Mouse (Mus musculus): ENCODE results near the gene Plin2. TPM values are rescaled to one million over a fixed set of nuclear protein-coding genes. Genes with fewer than 3 reads are reported as not detected.
"Not testable (repeated sequence)": the region's sequence is repeated elsewhere in the genome, so short reads cannot be mapped to it uniquely, and the experiment has no call there.

The Plin2 gene
- total RNA-seq, 2 experiments from 2014 or later, result 58.5 to 78.3 TPM

DNA sequence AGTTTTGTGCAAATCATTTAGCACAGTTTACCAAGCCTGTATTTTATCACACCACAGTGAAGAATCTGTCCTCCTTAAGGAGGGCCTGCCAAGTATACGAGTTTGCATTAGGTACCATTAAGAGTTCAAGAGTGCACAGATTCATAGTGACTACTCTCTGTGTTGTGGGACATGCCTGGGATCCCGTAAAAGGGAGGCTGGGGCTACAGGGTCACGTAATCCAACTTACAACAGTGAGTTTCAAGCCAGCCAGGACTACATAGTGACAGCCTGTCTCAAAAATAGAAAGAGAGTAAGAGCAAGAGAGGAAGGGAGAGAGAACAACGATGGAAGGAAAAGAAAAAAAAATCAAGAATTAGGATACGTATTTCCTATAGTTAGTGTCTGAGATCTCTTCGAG lies 14.9 kb upstream of the Plin2 start:
- no peak for ATAC-seq (replicated peaks; ENCODE audit: poor library complexity)

DNA sequence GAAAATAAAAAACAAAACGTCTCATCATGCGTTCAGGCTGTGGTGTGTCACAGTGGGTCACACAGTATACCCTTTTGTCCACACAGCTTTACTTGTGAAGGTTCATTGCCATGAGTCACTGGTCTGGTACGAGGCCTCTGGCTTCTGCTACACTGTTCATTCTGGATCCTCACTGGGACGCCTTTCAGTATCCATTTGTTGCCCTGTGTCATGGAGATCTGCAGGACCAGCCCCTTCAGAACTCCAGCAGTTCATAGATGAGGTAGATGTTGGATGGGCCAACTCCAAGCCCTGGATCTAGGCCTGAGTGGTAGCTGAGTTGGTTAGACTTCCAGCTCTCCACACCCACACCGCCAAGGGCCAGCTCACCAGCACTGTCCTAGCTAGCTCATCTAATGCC lies 13.9 kb upstream of the Plin2 start:
- no peak for ATAC-seq (replicated peaks; ENCODE audit: poor library complexity)

DNA sequence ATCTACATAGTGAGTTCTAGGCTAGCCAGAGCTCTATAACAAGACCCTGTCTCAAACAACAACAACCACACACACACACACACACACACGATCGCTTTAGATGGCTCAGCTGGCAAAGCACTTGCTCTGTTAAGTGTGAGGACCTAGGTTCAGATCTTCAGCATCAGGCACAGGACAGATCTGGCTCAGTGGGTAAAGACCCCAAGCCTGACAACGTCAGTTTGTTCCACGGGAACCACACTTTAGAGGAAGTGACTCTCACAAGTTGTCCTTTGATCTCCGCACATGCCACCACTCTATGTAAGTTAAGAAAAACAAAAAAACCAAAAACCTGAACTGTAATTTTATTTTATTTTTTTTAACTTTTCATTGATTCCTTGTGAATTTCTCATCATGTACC lies 13.4 kb upstream of the Plin2 start:
- peak; percentile 86 for ATAC-seq (replicated peaks; ENCODE audit: poor library complexity)

DNA sequence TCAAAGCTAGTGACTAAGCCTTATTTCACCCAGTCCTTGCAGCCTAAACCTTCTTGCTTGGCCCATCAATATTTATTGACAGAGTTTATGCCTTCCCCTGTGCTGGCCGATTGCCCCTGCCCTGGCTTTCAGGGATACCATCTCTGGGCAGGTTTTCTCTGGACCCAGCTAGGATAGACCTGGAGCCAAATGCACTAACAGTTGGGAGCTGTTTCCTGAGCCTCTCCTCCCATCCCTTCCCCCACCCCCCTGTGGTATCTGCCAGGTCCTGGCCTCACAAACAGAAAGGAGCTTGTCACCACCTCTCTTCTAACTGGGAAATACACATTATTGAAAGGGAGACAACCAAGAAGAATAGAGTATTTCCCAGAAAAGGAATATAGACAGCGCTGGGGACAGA lies 12.0 kb upstream of the Plin2 start:
- ATAC-seq (replicated peaks; ENCODE audit: poor library complexity), result no peak

- no peak for ATAC-seq (replicated peaks; ENCODE audit: poor library complexity)
Measured at GRCm38 (mm10) chr4:86681421-86681820, 11.6 kb upstream of the Plin2 start.

DNA sequence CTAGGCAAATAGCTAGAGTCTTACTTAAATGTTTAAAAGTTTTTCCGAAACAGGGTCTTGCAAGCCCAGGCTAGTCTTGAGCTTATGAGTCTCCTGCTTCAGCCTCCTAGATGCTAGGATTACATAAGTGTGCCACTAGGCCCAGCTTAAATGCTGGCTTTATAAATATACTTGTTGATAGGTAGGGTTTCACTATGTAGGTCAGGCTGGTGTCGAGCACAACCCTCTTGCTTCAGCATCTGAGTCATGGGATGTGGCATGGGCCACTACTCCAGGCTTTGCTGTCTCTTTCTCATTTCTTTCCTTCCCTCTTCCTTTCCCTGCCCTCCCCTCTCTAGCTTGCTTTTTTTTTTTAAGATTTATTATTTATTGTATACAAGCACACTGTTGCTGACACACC lies 9.8 kb upstream of the Plin2 start:
- no peak for ATAC-seq (replicated peaks; ENCODE audit: poor library complexity)

DNA sequence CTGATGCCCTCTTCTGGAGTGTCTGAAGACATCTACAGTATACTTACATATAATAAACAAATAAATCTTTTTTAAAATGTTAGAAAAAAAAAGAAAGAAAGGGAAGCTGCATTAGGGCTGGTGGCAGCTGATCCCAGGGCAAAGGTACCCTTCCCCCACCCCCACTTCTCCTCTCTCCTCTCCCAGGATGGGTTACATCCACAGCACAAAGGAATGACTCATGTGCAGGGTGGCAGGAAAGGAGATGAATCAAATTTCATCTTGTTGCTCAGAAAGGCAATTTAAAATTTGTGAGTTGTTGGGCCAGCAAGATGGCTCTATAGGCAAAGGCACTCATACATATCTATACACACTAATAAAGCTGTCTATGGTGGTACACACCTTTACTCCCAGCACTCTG lies 6.9 kb upstream of the Plin2 start:
- ATAC-seq (replicated peaks; ENCODE audit: poor library complexity), result no peak

- ATAC-seq (replicated peaks; ENCODE audit: poor library complexity), result peak; percentile 82
Measured at GRCm38 (mm10) chr4:86674739-86675138, 4.9 kb upstream of the Plin2 start.

DNA sequence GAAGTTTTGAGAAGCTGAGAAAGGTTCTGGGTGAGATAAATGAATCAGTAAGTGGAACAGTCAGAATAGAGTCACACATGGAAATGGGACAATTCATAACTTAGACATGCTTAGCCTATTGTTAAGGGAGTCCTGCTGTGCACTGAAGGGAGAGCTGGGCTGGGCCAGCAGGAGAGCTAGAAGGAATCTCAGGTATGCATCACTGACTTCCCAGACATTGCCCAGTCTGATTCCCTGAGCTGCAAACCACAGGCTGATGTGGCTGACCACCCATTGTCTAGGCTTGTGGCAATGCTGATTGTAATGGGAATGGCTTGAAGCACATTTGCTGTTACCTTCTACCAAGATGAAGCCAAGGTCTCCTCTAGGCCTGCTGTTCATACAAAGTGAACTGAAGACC lies 4.3 kb upstream of the Plin2 start:
- not testable (repeated sequence) for ATAC-seq (replicated peaks; ENCODE audit: poor library complexity)

GRCm38 (mm10) chr4:86672450-86672849 lies 2.6 kb upstream of the Plin2 start:
- ATAC-seq (replicated peaks; ENCODE audit: poor library complexity), result no peak

- no peak; the same call in 1 of the 2 replicates for ATAC-seq (replicated peaks; ENCODE audit: poor library complexity)
Measured at GRCm38 (mm10) chr4:86671803-86672202, 1.9 kb upstream of the Plin2 start.

GRCm38 (mm10) chr4:86670582-86671306 lies 884 bp upstream of the Plin2 start:
- no peak for ATAC-seq (replicated peaks; ENCODE audit: poor library complexity)

GRCm38 (mm10) chr4:86669241-86669753 lies 563 bp downstream of the Plin2 start:
- peak; percentile 64 for ATAC-seq (replicated peaks; ENCODE audit: poor library complexity)

DNA sequence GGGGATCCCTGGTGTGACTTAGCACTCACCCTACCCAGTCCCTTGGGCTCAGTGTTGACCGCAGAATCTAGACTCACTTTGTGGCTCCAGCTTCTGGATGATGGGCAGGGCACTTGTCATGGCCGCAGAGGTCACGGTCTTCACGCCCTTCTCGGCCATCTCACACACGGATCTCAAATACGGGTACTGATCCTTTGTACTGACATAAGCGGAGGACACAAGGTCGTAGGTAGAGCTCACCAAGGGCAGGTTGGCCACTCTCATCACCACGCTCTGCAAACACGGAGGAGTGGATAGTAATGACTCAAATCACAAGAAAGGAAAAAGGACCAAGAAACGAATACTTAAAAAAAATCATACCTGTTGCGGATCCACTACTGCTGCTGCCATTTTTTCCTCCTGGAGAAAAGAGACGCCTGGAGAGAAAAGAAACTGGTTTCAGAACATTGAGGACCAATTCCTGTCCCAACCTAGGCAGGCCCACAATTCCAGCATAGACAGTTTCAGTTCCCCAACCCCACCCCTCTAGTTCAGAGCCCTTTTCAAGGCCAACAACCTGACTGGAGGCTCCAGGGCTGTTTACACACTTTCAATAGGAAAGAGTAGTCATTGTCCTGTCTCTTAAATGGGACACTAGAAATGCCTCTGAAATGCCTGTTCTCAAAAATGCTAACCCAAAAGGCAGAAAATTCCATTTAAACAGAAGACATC lies 1.4 kb downstream of the Plin2 start:
- no peak for ATAC-seq (replicated peaks; ENCODE audit: poor library complexity)

DNA sequence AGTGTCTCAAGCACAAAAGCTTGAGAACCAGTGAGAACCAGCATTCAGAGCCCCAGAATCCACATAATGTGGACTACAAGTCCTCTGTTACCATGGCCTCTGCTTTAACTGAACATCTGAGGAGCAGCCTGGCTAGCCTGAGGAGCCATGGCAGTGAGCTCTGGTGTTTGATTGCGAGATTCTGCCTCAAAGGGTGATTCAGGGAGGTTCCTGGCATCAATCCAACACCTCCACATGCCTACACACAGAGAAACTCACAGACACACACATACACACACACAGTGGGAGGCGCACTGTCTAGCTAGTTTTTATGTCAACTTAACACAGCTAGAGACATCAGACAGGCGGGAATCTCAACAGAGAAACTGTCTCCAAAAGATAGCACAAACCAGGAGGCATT lies 4.3 kb downstream of the Plin2 start:
- no peak for ATAC-seq (replicated peaks; ENCODE audit: poor library complexity)

DNA sequence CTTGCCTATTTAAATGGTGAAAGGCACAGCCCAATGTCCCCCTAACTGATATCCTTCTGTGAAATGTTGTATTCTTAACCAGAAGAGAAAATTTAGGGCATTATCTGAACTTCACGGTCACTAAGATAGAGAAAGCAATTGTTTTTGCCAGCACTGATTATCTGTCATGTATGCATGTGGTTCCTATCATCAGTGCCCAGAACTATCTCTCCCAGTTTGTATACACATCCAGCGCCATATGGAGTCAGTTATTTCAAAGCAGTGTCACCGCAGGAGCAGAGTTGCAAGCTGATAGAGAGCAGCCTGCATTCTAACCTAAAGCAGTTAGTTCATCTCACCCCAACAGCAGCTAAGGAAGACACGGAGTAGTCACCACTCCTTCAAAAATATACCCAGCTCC lies 5.9 kb downstream of the Plin2 start:
- peak; percentile 97 for ATAC-seq (replicated peaks; ENCODE audit: poor library complexity)

GRCm38 (mm10) chr4:86657176-86657575 lies 12.7 kb downstream of the Plin2 start:
- no peak for ATAC-seq (replicated peaks; ENCODE audit: poor library complexity)

DNA sequence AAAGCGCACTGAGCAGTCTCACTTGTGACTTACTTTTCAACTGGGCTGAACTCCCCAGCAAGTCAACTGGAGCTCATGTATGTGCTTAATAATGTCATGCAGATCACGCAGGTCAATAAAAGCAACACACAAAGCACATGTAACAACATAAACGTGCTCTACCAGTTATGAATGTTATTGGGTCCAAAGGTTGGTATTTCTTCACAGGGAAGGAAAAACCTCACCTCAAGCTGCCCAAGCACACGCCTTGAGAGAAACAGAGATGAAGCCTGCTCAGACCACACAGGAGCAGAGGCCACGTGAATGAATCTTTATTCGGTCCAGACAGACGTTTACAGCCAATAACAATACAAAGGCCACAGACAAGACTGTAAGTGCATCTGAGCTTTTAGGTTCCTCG lies 13.4 kb downstream of the Plin2 start:
- ATAC-seq (replicated peaks; ENCODE audit: poor library complexity), result not testable (repeated sequence)

- ATAC-seq (replicated peaks; ENCODE audit: poor library complexity), result peak; percentile 54; the same call in 1 of the 2 replicates
Measured at GRCm38 (mm10) chr4:86651686-86652384, 18.0 kb downstream of the Plin2 start.

DNA sequence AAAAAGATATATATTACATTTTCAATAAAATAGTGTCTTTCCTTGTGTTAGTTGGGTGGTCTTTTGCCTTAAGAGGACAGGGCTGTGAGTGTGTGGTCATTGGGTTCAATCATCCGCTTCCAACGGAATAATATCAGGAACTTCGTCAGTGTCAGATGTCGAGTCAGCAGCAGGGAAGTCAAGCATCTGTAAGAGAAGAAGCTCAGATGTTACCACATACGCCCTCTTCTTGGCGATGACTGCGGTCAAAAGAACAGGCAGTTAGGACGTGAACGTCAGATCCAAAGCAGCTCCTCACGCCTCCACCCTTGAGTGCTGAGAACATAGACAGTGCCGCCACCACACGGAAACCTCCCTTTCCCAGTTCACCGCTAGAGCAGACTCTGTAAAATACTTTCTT lies 21.5 kb downstream of the Plin2 start:
- not testable (repeated sequence) for ATAC-seq (replicated peaks; ENCODE audit: poor library complexity)

DNA sequence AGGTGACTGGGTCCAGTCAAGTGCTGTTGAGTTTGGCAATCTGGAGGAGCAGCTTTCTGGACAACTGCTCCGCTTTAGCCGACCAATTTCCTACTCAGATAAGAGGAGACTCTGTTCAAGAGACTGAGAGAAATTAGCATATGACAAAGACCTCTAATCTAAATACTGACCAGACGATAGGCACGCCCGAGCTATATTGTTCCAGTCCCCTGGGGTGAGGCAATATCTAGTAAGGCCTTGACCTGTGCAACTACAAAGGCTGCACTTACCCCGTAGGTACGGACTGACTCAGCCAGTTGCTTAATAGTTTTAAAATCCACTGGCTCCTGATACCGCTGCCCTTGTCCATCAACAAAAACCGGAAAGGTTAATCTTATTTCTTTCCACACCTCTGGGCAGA lies 32.3 kb downstream of the Plin2 start:
- not testable (repeated sequence) for ATAC-seq (replicated peaks; ENCODE audit: poor library complexity)

- peak; percentile 86 for ATAC-seq (replicated peaks; ENCODE audit: poor library complexity)
Measured at GRCm38 (mm10) chr4:86634873-86635272, 35.0 kb downstream of the Plin2 start.
